Comparison of ENCODE assay signal across 26 mouse cellular contexts in the genomic region with DNA sequence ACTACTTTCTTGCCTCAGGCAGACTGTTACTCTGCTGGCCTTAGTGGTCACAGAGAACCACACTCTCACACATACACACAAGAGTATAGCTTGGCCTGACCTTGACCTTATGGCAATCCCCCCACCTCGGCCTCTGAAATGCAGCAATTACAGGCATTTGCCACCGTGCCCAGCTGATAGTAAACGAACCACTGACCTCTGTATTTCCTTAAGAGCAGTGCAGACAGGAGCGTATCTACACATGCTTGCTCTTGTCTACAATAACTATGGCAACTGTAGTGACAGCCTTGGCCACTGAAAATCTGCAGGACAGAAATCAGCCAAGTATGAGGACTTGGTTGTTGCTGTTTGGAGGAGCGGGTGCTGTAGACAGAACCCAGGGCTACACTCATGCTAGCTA.
"Had no signal": no experiment of that assay in that cellular context is flagged by ENCODE, and none has a peak within 500 bp of the region (broad histone marks: within the 10 kb centered on the region; RNA-seq: fewer than 3 reads in every experiment).

No protein-coding gene starts in this region.

- DNase-seq: gastrocnemius, adult 2 months; gastrocnemius, postnatal 10 days; gastrocnemius, postnatal 25 days; heart, postnatal 10 days; heart, postnatal 4 days; kidney, adult 18-20 months; kidney, adult 8-10 months; kidney, postnatal 10 days; kidney, postnatal 25 days; kidney, postnatal 4 days; left cerebral cortex, postnatal 4 days; liver; liver, embryonic 13.5 days had no signal

- H3K4me3 ChIP-seq: gastrocnemius, adult 2 months; heart, adult 2 months; heart, embryonic 12.5 days; hindbrain, embryonic 10.5 days; hindbrain, embryonic 12.5 days; intestine, embryonic 15.5 days; layer of hippocampus, adult 2 months; left cerebral cortex, adult 2 months; limb, embryonic 12.5 days; liver, embryonic 13.5 days; liver, embryonic 15.5 days had no signal

- H3K27me3 ChIP-seq: heart, embryonic 12.5 days; hindbrain, embryonic 12.5 days; intestine, embryonic 15.5 days; limb, embryonic 12.5 days; liver, embryonic 13.5 days; liver, embryonic 15.5 days had no signal

- ATAC-seq: hindbrain, embryonic 16.5 days; inflammation-experienced regulatory T-cells, adult 6 months; intestine, embryonic 15.5 days had no signal

- H3K9me3 ChIP-seq: heart, embryonic 12.5 days; hindbrain, embryonic 10.5 days; hindbrain, embryonic 12.5 days; intestine, embryonic 15.5 days; limb, embryonic 12.5 days; liver, embryonic 13.5 days; liver, embryonic 15.5 days had no signal

- H3K4me2 ChIP-seq: heart, embryonic 12.5 days; hindbrain, embryonic 12.5 days; hindbrain, embryonic 14.5 days; intestine, embryonic 15.5 days; limb, embryonic 12.5 days; liver, embryonic 11.5 days; liver, embryonic 13.5 days; liver, embryonic 15.5 days had no signal

- H3K4me1 ChIP-seq: hindbrain, embryonic 12.5 days; intestine, embryonic 15.5 days; limb, embryonic 12.5 days; liver, embryonic 13.5 days; liver, embryonic 15.5 days had no signal

- H3K27ac ChIP-seq: gastrocnemius, adult 2 months; heart, adult 2 months; hindbrain, embryonic 10.5 days; hindbrain, embryonic 12.5 days; hindbrain, embryonic 14.5 days; intestine, embryonic 15.5 days; layer of hippocampus, adult 2 months; left cerebral cortex, adult 2 months; limb, embryonic 12.5 days; liver, embryonic 13.5 days; liver, embryonic 15.5 days had no signal

- H3K36me3 ChIP-seq: heart, embryonic 12.5 days; hindbrain, embryonic 10.5 days; hindbrain, embryonic 12.5 days; intestine, embryonic 15.5 days; limb, embryonic 12.5 days; liver, embryonic 13.5 days; liver, embryonic 15.5 days had no signal

- H3K9ac ChIP-seq: heart, embryonic 12.5 days; hindbrain, embryonic 12.5 days; hindbrain, embryonic 14.5 days; intestine, embryonic 15.5 days; limb, embryonic 12.5 days; liver, embryonic 13.5 days; liver, embryonic 15.5 days had no signal
